Mouse (Mus musculus) subcutaneous adipose tissue, adult 2 months (tissue): ENCODE results near the gene Cyp2c23. TPM values are rescaled to one million over a fixed set of nuclear protein-coding genes. Genes with fewer than 3 reads are reported as not detected.

ENCODE experiments used
- polyA plus RNA-seq: library from polyadenylated mRNA; depleted of rRNA; stranded (reverse); fragments of >200 nt; gene quantifications from 2 replicates; pipeline ENCODE4 v1.2.3, GENCODE M21; 2012; ENCODE audit warnings: low replicate concordance; rRNA removed

Gene Cyp2c23
- 0.42 and 0.80 TPM in 2 replicates for polyA plus RNA-seq

GRCm38 (mm10) chr19:44028972-44029371 lies at the start of gene Cyp2c23:
Cyp2c23 (minus strand) TSS chr19:44029208.

GRCm38 (mm10) chr19:44069121-44069913 lies 40.3 kb upstream of the Cyp2c23 start, which contains the start of gene Erlin1:
Erlin1 (minus strand) TSS chr19:44069785.

GRCm38 (mm10) chr19:43986069-43986794 lies 42.8 kb downstream of the Cyp2c23 start, which contains the start of gene Cpn1:
Cpn1 (minus strand) TSS chr19:43986556.

Other genes starting within 250 kb of the Cyp2c23 start
- 0.23 and 0.36 TPM in 2 replicates for gene Abcc2, start 247.0 kb downstream of the Cyp2c23 start, polyA plus RNA-seq
- gene Dnmbp, start 89.0 kb downstream of the Cyp2c23 start, polyA plus RNA-seq, result 15.3 and 34.4 TPM in 2 replicates
- 0.06 and 0.73 TPM in 2 replicates for gene Cpn1, start 42.7 kb downstream of the Cyp2c23 start, polyA plus RNA-seq
- gene Erlin1, start 40.6 kb upstream of the Cyp2c23 start, polyA plus RNA-seq, result 12.0 and 13.8 TPM in 2 replicates
- 17.4 and 20.3 TPM in 2 replicates for gene Chuk, start 78.3 kb upstream of the Cyp2c23 start, polyA plus RNA-seq
- 9.1 and 11.1 TPM in 2 replicates for gene Cwf19l1, start 106.7 kb upstream of the Cyp2c23 start, polyA plus RNA-seq
- 13.2 and 24.5 TPM in 2 replicates for gene Bloc1s2, start 117.2 kb upstream of the Cyp2c23 start, polyA plus RNA-seq
- gene Pkd2l1, start 163.2 kb upstream of the Cyp2c23 start, polyA plus RNA-seq, result 0.04 and 0.14 TPM in 2 replicates
- 0.27 and 0.32 TPM in 2 replicates for gene Scd3, start 174.1 kb upstream of the Cyp2c23 start, polyA plus RNA-seq